Mouse (Mus musculus): ENCODE measurements at regions not wholly inside any gene's neighbourhood (a gene's known extent, or its start where the extent isn't known, plus 50 kb on each side); places are given as distances from the start of the nearest gene placed in this dataset.
"Not testable (repeated sequence)": the region's sequence is repeated elsewhere in the genome, so short reads cannot be mapped to it uniquely, and the experiment has no call there.

- ATAC-seq (ENCODE audit: low FRiP score, low TSS enrichment) (no peak), DNase-seq (ENCODE audit: low spot score) (no peak)
- Histone ChIP-seq H3K4me1 (replicated peaks; ENCODE audit: control insufficient read depth, insufficient read depth) (no peaks in the 10 kb centered on the region), H3K36me3 (ENCODE audit: control insufficient read depth, insufficient read depth, low read length) (no peaks in the 10 kb centered on the region), H3K4me2 (replicated peaks; ENCODE audit: low read depth) (no peak overlapping the region), H3K9me3 (ENCODE audit: control insufficient read depth, low read length) (no peaks in the 10 kb centered on the region), H3K9ac (ENCODE audit: low read length) (no peak overlapping the region), H3K4me3 (ENCODE audit: low read depth, low read length) (no peak overlapping the region), H3K27me3 (ENCODE audit: control insufficient read depth, insufficient read depth, low read length) (no peaks in the 10 kb centered on the region), H3K27ac (replicated peaks) (no peak overlapping the region)
- WGBS, result 77% methylated on average over 7 of the region's 7 CpGs
- no peak for TF ChIP-seq CTCF (IDR thresholded peaks at IDR 0.05; ENCODE audit: low read depth)
- TF ChIP-seq EP300 (optimal IDR thresholded peaks at IDR 0.05), result no peak
Measured at GRCm38 (mm10) chr2:53713106-53713640, 372.2 kb downstream of the Rprm start.

- H3K4me1 ChIP-seq (replicated peaks; ENCODE audit: control insufficient read depth, insufficient read depth), result no peaks in the 10 kb centered on the region
Measured at GRCm38 (mm10) chr2:53715017-53715416, 370.3 kb downstream of the Rprm start.

GRCm38 (mm10) chr2:53723231-53723630, 362.1 kb downstream of the Rprm start:
- WGBS, result 87% methylated on average over 6 of the region's 6 CpGs
- TF ChIP-seq CTCF (IDR thresholded peaks at IDR 0.05; ENCODE audit: low read depth), result no peak
- no peak for TF ChIP-seq EP300 (optimal IDR thresholded peaks at IDR 0.05)
- H3K4me2 ChIP-seq (replicated peaks; ENCODE audit: low read depth), result no peak overlapping the region
- no peak overlapping the region for H3K4me3 ChIP-seq (ENCODE audit: low read depth, low read length)
- H3K27ac ChIP-seq (replicated peaks), result no peak overlapping the region
- H3K9me3 ChIP-seq (ENCODE audit: control insufficient read depth, low read length), result no peaks in the 10 kb centered on the region
- no peaks in the 10 kb centered on the region for H3K4me1 ChIP-seq (replicated peaks; ENCODE audit: control insufficient read depth, insufficient read depth)
- H3K9ac ChIP-seq (ENCODE audit: low read length), result no peak overlapping the region
- no peaks in the 10 kb centered on the region for H3K36me3 ChIP-seq (ENCODE audit: control insufficient read depth, insufficient read depth, low read length)
- DNase-seq (ENCODE audit: low spot score) (no peak), ATAC-seq (ENCODE audit: low FRiP score, low TSS enrichment) (no peak)
- no peaks in the 10 kb centered on the region for H3K27me3 ChIP-seq (ENCODE audit: control insufficient read depth, insufficient read depth, low read length)

More at GRCm38 (mm10) chr2:53715017-53715416, 370.3 kb downstream of the Rprm start:
- no peak for DNase-seq (ENCODE audit: low spot score)
- no peak overlapping the region for H3K9ac ChIP-seq (ENCODE audit: low read length)
- TF ChIP-seq CTCF (IDR thresholded peaks at IDR 0.05; ENCODE audit: low read depth), result no peak
- TF ChIP-seq EP300 (optimal IDR thresholded peaks at IDR 0.05), result no peak
- no peak overlapping the region for H3K4me2 ChIP-seq (replicated peaks; ENCODE audit: low read depth)
- H3K36me3 ChIP-seq (ENCODE audit: control insufficient read depth, insufficient read depth, low read length), result no peaks in the 10 kb centered on the region
- 33% methylated on average over 5 of the region's 5 CpGs for WGBS
- H3K27ac ChIP-seq (replicated peaks), result no peak overlapping the region
- ATAC-seq (ENCODE audit: low FRiP score, low TSS enrichment), result no peak
- no peaks in the 10 kb centered on the region for H3K9me3 ChIP-seq (ENCODE audit: control insufficient read depth, low read length)
- no peaks in the 10 kb centered on the region for H3K27me3 ChIP-seq (ENCODE audit: control insufficient read depth, insufficient read depth, low read length)
- H3K4me3 ChIP-seq (ENCODE audit: low read depth, low read length), result no peak overlapping the region

- TF ChIP-seq CTCF (IDR thresholded peaks at IDR 0.05; ENCODE audit: low read depth) (no peak), EP300 (optimal IDR thresholded peaks at IDR 0.05) (no peak)
- H3K9ac ChIP-seq (ENCODE audit: low read length), result no peak overlapping the region
- no peak overlapping the region for H3K4me2 ChIP-seq (replicated peaks; ENCODE audit: low read depth)
- no peaks in the 10 kb centered on the region for H3K4me1 ChIP-seq (replicated peaks; ENCODE audit: control insufficient read depth, insufficient read depth)
- DNase-seq (ENCODE audit: low spot score), result no peak
- no peak overlapping the region for H3K4me3 ChIP-seq (ENCODE audit: low read depth, low read length)
- H3K9me3 ChIP-seq (ENCODE audit: control insufficient read depth, low read length), result no peaks in the 10 kb centered on the region
- H3K27me3 ChIP-seq (ENCODE audit: control insufficient read depth, insufficient read depth, low read length), result no peaks in the 10 kb centered on the region
- ATAC-seq (ENCODE audit: low FRiP score, low TSS enrichment), result no peak
- H3K36me3 ChIP-seq (ENCODE audit: control insufficient read depth, insufficient read depth, low read length), result no peaks in the 10 kb centered on the region
- H3K27ac ChIP-seq (replicated peaks), result no peak overlapping the region
Measured at GRCm38 (mm10) chr2:53728693-53729092, 356.7 kb downstream of the Rprm start.

GRCm38 (mm10) chr2:53730451-53730850, 354.9 kb downstream of the Rprm start:
- Histone ChIP-seq H3K36me3 (ENCODE audit: control insufficient read depth, insufficient read depth, low read length) (no peaks in the 10 kb centered on the region), H3K27ac (replicated peaks) (no peak overlapping the region), H3K4me3 (ENCODE audit: low read depth, low read length) (no peak overlapping the region), H3K9me3 (ENCODE audit: control insufficient read depth, low read length) (no peaks in the 10 kb centered on the region), H3K9ac (ENCODE audit: low read length) (no peak overlapping the region), H3K4me2 (replicated peaks; ENCODE audit: low read depth) (no peak overlapping the region), H3K27me3 (ENCODE audit: control insufficient read depth, insufficient read depth, low read length) (no peaks in the 10 kb centered on the region), H3K4me1 (replicated peaks; ENCODE audit: control insufficient read depth, insufficient read depth) (no peaks in the 10 kb centered on the region)
- TF ChIP-seq EP300 (optimal IDR thresholded peaks at IDR 0.05), result no peak
- no peak for TF ChIP-seq CTCF (IDR thresholded peaks at IDR 0.05; ENCODE audit: low read depth)
- no peak for DNase-seq (ENCODE audit: low spot score)
- no peak for ATAC-seq (ENCODE audit: low FRiP score, low TSS enrichment)
- 85% methylated on average over 2 of the region's 2 CpGs for WGBS

GRCm38 (mm10) chr2:53763486-53763885, 321.9 kb downstream of the Rprm start:
- WGBS, result 84% methylated on average over 2 of the region's 2 CpGs
- no peaks in the 10 kb centered on the region for H3K9me3 ChIP-seq (ENCODE audit: control insufficient read depth, low read length)
- no peak overlapping the region for H3K9ac ChIP-seq (ENCODE audit: low read length)
- no peak overlapping the region for H3K4me2 ChIP-seq (replicated peaks; ENCODE audit: low read depth)
- ATAC-seq (ENCODE audit: low FRiP score, low TSS enrichment), result no peak
- H3K27me3 ChIP-seq (ENCODE audit: control insufficient read depth, insufficient read depth, low read length), result no peaks in the 10 kb centered on the region
- H3K36me3 ChIP-seq (ENCODE audit: control insufficient read depth, insufficient read depth, low read length), result no peaks in the 10 kb centered on the region
- DNase-seq (ENCODE audit: low spot score), result no peak
- H3K4me3 ChIP-seq (ENCODE audit: low read depth, low read length), result no peak overlapping the region
- no peak overlapping the region for H3K27ac ChIP-seq (replicated peaks)
- no peak for TF ChIP-seq CTCF (IDR thresholded peaks at IDR 0.05; ENCODE audit: low read depth)
- TF ChIP-seq EP300 (optimal IDR thresholded peaks at IDR 0.05), result no peak
- H3K4me1 ChIP-seq (replicated peaks; ENCODE audit: control insufficient read depth, insufficient read depth), result no peaks in the 10 kb centered on the region

- H3K27ac ChIP-seq (replicated peaks); H3K9ac ChIP-seq (ENCODE audit: low read length); H3K27me3 ChIP-seq (ENCODE audit: control insufficient read depth, insufficient read depth, low read length); H3K4me2 ChIP-seq (replicated peaks; ENCODE audit: low read depth); ATAC-seq (ENCODE audit: low FRiP score, low TSS enrichment); H3K4me3 ChIP-seq (ENCODE audit: low read depth, low read length); H3K9me3 ChIP-seq (ENCODE audit: control insufficient read depth, low read length); H3K4me1 ChIP-seq (replicated peaks; ENCODE audit: control insufficient read depth, insufficient read depth); H3K36me3 ChIP-seq (ENCODE audit: control insufficient read depth, insufficient read depth, low read length); DNase-seq (ENCODE audit: low spot score): not testable (repeated sequence)
- WGBS, result 100% methylated on average over 2 of the region's 6 CpGs
Measured at GRCm38 (mm10) chr2:53782035-53782434, 303.3 kb downstream of the Rprm start.

GRCm38 (mm10) chr2:53788599-53788998, 296.8 kb downstream of the Rprm start:
- H3K27me3 ChIP-seq (ENCODE audit: control insufficient read depth, insufficient read depth, low read length); H3K27ac ChIP-seq (replicated peaks); H3K4me3 ChIP-seq (ENCODE audit: low read depth, low read length); H3K4me1 ChIP-seq (replicated peaks; ENCODE audit: control insufficient read depth, insufficient read depth); H3K36me3 ChIP-seq (ENCODE audit: control insufficient read depth, insufficient read depth, low read length); H3K9me3 ChIP-seq (ENCODE audit: control insufficient read depth, low read length); H3K4me2 ChIP-seq (replicated peaks; ENCODE audit: low read depth); H3K9ac ChIP-seq (ENCODE audit: low read length); DNase-seq (ENCODE audit: low spot score); ATAC-seq (ENCODE audit: low FRiP score, low TSS enrichment): not testable (repeated sequence)
- WGBS, result 84% methylated on average over 2 of the region's 6 CpGs
